Mouse (Mus musculus) kidney, postnatal 10 days (tissue): ENCODE results near the gene Slc1a1.

Source experiments
- DNase-seq: peaks from one replicate; pipeline ENCODE4 v3.0.0; 2021; ENCODE audit warnings: mixed read lengths

Gene Slc1a1

GRCm38 (mm10) chr19:28834798-28835499 is at the start of gene Slc1a1:
TSS of gene Slc1a1 (plus strand) at chr19:28835049.
- DNase-seq = peak; percentile 78

GRCm38 (mm10) chr19:28790196-28790595 is 44.7 kb upstream of the Slc1a1 start:
- peak; percentile 13 for DNase-seq

- DNase-seq = no peak
Observed at GRCm38 (mm10) chr19:28793307-28793706, 41.5 kb upstream of the Slc1a1 start.

- no peak for DNase-seq
Observed at GRCm38 (mm10) chr19:28796146-28796848, 38.6 kb upstream of the Slc1a1 start.

GRCm38 (mm10) chr19:28796966-28797365 is 37.9 kb upstream of the Slc1a1 start:
- DNase-seq = no peak

GRCm38 (mm10) chr19:28797611-28798010 is 37.2 kb upstream of the Slc1a1 start:
- no peak for DNase-seq

GRCm38 (mm10) chr19:28800448-28800847 is 34.4 kb upstream of the Slc1a1 start:
- no peak for DNase-seq

- no peak for DNase-seq
Observed at GRCm38 (mm10) chr19:28806276-28806675, 28.6 kb upstream of the Slc1a1 start.

GRCm38 (mm10) chr19:28806821-28807496 is 27.9 kb upstream of the Slc1a1 start:
- DNase-seq = no peak

- DNase-seq = no peak
Observed at GRCm38 (mm10) chr19:28807497-28807871, 27.4 kb upstream of the Slc1a1 start.

- DNase-seq = peak; percentile 54
Observed at GRCm38 (mm10) chr19:28818286-28818685, 16.6 kb upstream of the Slc1a1 start.

GRCm38 (mm10) chr19:28827697-28828328 is 7.0 kb upstream of the Slc1a1 start:
- DNase-seq = peak; percentile 13

GRCm38 (mm10) chr19:28831324-28831723 is 3.5 kb upstream of the Slc1a1 start:
- DNase-seq = no peak

- no peak for DNase-seq
Observed at GRCm38 (mm10) chr19:28832605-28833004, 2.2 kb upstream of the Slc1a1 start.

- DNase-seq = peak; percentile 42
Observed at GRCm38 (mm10) chr19:28834388-28834787, 461 bp upstream of the Slc1a1 start.

GRCm38 (mm10) chr19:28835500-28835864 is 633 bp downstream of the Slc1a1 start:
- DNase-seq = peak; percentile 9

- peak; percentile 49 for DNase-seq
Observed at GRCm38 (mm10) chr19:28836116-28836515, 1.3 kb downstream of the Slc1a1 start.

GRCm38 (mm10) chr19:28836651-28837410 is 2.0 kb downstream of the Slc1a1 start:
- peak; percentile 49 for DNase-seq

GRCm38 (mm10) chr19:28838796-28839195 is 3.9 kb downstream of the Slc1a1 start:
- DNase-seq = no peak

- peak; percentile 73 for DNase-seq
Observed at GRCm38 (mm10) chr19:28844946-28845710, 10.3 kb downstream of the Slc1a1 start.

GRCm38 (mm10) chr19:28850510-28850909 is 15.7 kb downstream of the Slc1a1 start:
- no peak for DNase-seq

- DNase-seq = no peak
Observed at GRCm38 (mm10) chr19:28852001-28852400, 17.2 kb downstream of the Slc1a1 start.
